Mouse (Mus musculus): ENCODE measurements around the gene Suclg2.

Suclg2 gene

DNA sequence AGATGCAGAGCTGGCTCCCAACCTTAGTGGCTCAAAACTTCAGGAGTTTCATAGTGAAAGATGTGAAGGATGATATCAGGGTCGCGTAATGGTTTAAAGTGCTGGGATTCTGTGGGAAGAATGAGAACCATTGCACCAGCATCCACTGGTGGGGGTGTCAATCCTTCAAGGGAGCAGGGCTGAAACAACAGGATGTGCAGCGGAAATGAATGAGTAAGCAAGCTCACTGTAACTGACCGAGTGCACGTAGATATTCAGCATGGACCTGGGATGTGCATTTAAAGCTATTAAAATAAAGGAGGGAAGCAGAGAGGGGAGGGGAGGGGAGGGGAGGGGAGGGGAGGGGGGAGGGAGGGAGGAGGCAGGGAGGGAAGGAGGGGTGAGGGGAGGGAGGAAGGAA lies 18.4 kb downstream of the Suclg2 start:
- no peak for DNase-seq (ENCODE audit: low spot score)

DNA sequence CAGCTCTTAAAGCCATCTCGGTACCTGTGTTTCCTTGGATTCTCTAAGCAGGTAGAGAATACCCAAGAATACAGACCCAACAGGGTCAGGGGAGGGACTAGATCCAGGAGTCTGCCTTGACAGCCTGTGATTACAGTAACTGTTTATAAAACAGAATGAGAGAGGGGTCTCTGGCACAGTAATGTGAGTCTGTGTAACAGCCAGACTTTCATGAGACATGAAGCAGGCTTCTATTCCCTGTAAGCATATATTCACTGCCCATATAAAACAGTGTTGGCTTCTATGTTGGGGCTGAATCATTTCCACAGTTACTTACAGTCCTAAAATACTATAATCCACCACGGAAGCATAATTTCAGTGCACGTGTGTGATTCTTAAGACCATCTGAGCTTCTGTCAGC lies 19.3 kb downstream of the Suclg2 start:
- no peak for DNase-seq (ENCODE audit: low spot score)

DNA sequence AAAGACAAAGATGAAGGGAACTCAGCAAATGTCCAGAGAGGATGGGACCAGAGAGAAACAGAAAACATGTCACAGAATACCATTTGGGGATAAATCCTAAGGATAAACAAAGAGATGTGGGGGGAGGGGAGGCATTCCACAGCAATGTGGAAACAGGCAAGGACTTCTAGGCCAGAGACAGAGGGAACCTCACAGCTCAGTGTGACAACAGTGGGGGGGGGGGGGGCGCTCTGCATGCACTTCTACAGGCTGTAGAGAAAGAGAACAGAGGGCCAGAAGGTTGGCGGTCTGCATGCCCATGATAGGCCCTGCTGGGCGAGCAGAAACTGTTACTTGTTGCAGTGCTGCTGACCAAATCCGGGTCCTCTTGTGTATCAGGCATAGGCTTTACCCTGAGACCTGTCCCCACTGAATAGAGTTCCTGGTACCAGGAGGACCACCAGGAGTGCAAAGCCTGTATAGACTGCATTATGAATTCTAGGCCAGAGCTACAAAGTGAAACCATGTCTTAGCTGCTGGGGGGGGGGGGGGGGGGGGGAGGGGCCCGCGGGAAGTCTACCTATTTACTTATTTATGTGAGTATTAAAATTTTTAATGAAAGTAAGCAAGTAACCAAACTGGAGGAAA lies 20.0 kb downstream of the Suclg2 start:
- DNase-seq (ENCODE audit: low spot score) = no peak

DNA sequence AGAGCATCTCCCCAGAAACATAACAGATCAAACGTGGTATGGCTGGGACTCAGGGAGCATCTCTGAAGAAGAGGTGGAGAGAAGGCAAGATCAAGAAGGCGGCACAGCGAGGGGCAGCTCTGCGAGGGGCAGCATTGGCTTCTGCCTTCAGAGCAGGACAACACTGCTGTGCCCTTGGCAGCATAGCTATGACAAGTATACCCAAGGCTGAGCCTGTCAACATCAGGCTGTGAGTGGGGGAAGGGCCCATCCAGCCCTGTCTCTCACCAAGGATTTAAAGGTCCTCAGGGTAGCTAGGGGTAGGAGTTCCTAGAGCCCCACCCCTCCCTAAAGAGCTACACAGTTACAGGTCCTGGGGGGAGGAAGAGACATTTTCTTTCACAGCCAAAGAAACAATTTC lies 23.7 kb downstream of the Suclg2 start:
- DNase-seq (ENCODE audit: low spot score) = no peak

DNA sequence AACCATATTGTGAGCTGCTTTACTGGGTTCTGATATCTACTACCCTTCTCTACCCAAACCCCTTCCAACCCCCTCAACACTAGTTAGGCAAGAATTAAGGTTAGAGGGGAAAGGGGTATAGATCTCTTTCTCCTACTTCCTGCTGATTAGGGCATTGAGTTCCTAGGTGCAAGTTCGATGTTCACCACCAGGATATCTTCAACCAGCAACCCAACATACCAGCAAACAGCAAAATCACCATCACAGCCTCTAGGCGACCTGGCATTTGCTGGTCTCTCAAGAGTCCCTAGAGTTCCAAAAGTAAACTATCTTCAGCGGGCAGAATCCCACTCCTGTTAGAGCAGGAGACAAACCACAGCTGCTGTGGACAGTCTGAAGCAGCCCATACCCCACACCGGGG lies 33.4 kb downstream of the Suclg2 start:
- DNase-seq (ENCODE audit: low spot score) = no peak

DNA sequence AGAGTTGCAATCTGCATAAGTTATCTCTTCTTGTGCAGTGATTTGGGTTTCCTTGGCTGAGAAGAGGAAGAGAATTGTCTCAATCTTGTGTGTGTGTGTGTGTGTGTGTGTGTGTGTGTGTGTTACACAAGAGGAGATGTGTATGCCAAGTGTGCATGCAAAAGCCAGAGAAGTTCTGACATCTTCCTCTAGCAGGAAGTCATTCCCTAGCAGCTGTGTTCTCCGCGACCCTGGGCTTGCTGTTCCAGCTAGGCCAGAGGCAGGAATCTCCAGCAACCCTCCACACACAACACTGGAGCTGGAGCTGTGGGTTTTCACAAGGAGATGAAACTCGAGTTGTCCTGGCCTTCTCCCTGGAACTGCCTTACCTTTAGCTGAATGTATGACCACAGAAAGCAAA lies 38.9 kb downstream of the Suclg2 start:
- DNase-seq (ENCODE audit: low spot score) = no peak

DNA sequence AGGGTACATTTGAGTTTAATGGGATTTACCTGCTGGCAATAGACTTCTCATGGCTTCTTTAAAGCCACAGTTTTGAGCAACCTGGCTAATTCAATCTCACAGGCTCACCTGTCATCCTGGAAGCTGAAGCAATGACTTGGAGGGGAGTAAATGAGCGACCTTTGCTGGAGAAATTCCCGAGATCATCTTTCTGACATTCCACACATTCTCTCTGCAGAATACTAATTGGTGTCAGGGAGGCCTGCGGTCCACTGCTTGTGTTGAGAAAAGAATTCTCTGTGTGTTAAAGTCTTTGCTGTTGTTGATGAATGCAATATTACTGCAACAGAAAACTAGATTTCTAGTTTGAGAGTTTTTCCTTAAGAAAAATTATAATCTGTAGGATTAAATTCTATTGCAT lies 39.3 kb downstream of the Suclg2 start:
- no peak for DNase-seq (ENCODE audit: low spot score)

DNA sequence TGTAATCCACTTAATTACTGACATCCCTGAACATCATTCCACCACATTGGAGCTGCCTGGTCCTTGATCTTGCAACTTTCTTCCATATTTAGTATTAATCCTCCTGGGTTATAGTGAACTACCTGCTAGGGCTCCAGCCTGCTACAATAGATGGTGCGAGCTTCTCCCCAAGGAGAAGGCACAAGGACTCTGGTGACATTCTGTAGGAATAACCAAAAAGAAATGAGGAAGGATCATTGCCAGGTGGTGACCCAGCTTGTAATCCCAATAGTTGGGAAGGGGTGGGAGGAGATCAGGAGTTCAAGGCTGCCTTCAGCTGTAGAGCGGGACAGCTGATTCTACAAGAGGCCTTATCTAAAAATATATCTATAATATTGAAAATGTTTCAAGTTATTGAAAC lies 41.6 kb downstream of the Suclg2 start:
- DNase-seq (ENCODE audit: low spot score) = no peak

DNA sequence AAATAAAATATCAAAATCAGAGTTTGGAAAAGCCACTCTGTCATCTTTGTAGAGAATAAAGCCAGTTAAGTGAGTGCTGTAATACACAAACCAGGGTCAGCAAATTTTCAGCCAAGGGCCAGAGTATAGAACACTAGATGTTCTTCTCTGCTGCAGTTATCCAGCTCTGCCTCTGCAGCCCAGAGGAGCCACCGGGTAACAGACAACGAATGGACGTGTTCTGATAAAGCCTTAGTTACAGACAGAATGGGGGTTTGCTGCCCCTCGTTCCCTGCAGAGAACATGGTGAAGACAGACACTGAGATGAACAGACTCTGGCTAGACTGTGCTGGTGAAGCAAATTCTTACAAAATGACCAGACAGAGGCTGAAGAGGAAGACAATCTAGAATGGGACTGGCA lies 42.2 kb downstream of the Suclg2 start:
- no peak for DNase-seq (ENCODE audit: low spot score)

DNA sequence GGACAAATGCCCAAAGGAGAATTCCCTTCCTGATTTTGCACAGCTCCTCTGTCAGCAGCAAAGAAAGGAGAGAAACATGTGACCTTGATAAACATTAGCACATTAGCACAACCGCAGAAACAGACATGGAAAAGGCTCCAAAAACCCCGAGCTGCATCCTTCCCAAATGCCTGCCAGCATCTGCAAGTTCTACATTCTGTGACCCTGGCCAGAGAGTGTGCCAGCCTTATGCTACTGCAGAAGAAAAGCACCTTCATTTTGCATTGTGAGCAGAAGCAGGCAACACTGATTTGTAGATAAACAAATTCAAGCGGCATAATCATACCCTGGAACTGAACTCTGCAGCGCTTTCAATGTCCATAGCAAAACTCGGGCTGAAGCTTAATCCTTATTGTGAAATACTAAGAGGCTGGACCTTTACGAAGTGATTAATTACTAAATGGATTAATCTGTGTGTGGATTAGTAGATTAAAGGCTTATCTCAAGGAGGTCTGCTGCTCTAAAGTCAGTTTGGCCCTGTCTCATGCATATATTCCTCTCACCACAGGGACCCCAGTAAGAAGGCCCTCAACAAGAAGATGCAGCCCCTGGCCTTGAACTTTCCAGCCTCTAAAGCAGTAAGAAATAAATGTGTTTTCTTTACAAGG lies 43.4 kb downstream of the Suclg2 start:
- no peak for DNase-seq (ENCODE audit: low spot score)

DNA sequence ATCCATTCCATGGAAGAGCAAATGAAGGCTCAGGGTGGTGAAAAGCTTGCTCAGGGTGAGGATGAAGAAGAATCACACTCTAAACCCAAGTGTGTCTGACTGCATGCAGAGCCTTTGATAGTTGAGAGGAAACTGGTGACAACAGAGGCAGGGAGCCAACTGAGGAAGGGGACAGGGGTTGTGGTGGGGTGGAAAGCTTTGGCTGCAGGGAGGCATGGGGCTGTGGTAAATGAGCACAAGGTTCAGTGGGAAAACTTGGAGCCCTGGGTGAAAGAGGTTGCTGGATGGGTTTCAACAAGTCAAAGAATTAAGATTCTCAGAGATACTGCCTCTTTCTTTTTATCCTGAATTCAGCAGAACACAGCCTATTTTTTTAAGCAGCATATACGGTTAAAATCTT lies 43.9 kb downstream of the Suclg2 start:
- no peak for DNase-seq (ENCODE audit: low spot score)

DNA sequence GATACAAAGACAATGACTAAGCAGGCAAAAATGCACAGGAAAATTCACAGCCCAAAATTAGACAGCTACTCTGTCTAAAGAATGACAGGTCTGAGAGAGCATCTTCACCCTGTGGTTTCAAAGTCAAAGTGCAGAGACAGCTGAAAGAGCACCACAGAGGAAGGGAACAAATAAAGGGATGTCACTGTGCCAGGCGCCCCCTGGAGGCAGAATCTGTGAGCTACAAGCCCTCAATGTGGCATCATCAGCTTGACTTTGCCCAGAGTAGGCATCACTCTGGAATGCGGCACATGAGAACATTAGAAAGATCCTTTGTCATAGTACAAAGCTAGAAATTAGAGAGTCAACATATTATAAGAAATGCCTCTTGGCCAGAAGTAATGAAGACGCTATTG lies 49.3 kb downstream of the Suclg2 start:
- DNase-seq (ENCODE audit: low spot score) = no peak

DNA sequence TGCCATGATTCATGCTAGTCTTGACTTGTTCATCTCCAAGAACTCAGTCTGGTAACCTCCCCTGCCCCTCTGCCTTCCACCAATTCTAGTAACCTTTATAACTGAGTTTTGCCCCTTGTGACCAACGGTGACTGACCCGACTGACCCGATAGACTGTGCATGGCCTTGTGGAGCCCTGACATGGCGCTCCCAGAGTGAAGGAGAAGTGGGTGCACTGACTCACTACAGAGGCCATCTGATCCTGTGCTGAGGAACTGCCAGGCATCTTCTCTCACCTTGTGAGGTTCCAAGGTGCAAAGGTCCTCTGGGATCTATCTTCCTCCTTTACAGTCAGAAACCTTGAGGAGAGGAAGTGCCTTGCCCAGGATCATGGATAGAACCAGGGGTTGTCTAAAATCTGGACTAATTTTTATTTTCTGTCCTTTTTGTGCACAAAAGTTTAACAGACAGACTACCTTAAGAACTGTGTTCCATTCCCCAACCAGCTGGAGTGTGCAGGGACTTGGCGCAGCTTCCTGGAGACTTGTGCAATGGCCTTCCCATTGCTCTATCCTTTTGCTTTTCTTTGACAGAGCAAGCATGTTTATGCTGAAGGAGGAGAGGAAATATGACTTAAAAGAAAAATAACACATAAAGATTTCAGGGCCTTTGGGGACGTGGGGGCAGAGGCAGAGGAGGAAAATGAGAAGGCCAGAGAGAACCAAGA lies 49.8 kb downstream of the Suclg2 start:
- DNase-seq (ENCODE audit: low spot score) = no peak

DNA sequence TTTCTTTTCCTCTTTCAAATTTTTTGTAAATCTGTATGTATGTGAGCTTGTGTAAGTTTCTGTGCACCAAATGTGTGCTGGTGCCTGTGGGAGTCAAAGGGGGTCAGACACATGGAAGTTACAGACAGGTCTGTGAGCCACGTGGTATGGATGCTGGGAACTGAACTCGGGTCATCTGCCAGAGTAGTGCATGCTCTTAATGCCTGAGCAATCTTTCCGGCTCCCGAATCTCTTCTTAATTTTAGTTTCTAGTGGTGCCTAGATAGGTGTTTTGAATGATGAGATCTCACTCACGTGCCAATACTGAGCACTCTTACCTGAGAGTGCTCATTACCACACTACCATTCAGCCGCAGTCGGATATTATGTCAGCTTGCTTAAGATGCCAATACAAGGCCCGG lies 60.9 kb downstream of the Suclg2 start:
- no peak for DNase-seq (ENCODE audit: low spot score)

DNA sequence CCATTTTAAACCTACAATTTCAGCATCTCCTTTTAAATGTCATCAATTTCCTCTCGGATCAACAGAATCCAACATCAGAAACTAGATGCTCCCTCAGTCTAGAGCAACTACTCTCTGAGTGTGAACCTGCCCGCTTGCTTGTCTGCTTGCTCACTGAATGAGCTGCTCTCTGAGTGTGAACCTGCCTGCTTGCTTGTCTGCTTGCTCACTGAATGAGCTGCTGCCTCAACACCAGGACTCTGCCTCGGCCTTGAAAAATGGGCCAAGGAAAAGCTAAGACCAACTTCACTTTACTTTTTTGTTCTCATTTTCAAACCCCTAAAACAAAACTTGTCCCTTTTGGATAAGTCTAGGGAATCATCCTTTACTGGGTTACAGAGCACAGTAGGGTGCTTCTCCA lies 64.9 kb downstream of the Suclg2 start:
- no peak for DNase-seq (ENCODE audit: low spot score)

DNA sequence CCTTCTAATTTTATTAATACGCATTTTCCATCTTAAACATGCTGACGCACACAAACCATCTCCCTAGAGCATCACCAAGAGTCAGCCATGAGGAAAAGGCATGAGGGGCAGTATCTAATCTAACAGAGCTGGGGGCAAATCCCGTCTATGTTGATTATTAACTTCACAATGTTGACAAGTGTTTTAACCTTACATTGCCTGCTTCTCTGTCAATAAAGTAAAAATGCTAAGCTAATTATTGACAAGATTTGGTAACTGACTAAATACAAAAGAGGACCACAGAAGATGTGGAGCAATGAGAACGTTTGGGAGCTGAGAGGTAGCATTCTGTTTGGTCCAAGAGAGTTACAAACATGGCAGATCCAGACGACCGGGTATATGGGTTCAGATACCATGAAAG lies 65.8 kb downstream of the Suclg2 start:
- no peak for DNase-seq (ENCODE audit: low spot score)

DNA sequence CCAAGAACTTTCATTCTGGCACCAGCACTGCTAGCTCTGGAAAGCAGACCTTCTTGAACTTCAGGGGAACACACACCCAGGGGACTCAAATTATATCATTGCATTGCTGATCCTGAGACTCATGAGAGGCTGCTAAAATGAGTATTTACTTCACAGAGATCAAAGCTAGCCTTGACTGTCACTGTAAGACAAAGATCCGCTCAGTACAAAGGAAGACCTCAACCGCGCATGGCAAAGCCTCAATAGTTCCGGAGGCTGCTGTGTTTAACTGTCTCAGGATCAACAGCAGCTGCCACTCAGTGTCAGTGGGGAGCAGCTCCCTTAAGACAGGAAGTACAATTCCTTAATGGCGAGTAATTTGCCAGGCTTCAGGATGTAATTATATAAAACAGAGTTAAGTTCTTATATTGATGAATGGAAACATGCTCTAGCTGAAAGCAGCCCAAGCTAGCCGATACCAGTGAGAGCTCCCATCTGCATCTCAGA lies 67.2 kb downstream of the Suclg2 start:
- no peak for DNase-seq (ENCODE audit: low spot score)

DNA sequence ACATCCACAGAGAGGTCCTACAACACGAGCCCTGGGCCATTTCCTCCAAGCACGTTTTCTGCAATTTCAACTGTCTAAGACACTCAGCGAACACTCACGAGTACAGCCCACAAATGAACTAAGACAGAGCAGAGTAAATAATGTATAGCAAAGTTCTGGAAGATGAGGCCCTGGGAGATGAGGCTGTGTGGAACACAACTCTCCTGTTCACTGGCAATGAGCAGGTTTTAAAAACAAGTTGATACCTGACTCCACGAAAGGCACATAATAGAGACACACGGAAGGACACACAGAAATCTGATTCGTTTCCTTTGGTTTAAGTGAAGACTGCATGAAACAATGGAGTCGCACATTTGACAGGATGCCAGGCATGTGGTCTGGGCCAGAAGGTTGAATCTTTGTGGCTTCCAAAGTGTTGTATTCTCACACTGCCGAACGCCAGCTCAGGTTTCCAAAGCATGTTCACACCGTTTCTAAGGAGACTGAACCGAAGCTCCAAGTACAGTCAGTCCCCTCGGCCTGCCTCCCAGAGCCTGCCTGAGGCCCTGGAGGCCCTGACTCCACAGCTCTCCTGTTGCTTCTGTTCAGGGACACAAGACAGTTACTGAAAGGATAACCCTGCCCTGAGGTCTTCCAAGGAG lies 68.4 kb downstream of the Suclg2 start:
- DNase-seq (ENCODE audit: low spot score) = no peak

DNA sequence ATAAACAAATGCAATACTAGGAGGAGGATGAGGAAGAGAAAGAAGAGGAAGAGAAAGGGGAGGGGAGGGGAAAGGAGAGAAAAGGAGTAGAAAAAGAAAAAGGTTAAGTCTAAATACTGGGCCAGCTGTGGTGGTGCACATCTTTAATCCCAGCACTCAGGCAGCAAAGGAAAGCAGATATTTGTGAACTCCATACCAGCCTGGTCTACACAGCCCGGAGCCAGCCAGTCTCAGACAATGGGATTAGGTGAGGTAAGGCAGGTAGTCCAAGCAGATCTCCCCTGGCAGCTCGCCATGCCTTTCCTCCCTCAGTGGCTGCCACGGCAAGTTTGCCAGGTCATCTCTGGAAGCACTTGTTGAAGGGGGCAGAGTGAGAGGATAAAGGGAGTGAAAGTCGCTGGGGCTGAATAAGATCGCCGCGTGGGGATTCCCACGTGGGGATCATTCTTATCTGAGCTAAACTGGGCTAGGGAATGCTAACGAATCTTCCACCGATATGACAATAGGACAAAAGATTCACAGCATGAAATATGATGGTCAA lies 69.4 kb downstream of the Suclg2 start:
- no peak for DNase-seq (ENCODE audit: low spot score)

DNA sequence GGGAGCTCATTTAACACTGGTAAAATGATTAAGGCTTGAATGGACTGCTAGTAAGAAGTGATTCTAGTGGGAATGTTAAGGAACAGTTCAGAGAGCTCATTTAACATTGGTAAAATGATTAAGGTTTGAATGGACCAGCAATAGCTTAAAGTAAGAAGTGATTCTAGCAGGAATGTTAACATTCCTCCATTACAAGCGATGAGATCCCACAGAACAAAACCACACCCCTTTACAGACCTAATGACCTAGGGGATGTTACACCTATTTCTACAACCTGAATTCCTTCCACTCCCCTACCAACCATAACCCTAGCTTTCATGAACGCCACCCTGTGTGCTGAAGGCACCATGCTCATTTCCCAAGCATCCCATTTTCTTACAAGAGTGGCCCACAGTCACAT lies 81.2 kb downstream of the Suclg2 start:
- DNase-seq (ENCODE audit: low spot score) = no peak

DNA sequence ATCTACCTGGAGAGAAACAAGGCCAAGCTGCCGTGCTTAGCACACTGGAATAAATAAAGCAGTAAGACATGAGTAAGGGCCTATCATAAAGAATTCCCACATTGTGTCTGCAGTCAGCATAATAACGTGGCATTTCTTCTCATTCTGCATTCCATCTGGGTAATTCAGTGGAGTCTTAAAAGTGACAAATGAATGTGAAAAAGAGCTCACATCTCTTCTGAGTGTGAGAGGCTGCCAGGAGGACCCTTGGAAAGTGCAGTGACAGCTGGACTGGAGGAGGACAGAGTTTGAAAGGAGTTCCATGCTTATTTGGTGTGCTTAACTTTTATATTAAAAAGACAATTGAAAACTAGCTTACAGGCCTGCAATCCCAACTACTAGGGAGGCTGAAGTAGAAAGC lies 83.2 kb downstream of the Suclg2 start:
- DNase-seq (ENCODE audit: low spot score) = no peak

DNA sequence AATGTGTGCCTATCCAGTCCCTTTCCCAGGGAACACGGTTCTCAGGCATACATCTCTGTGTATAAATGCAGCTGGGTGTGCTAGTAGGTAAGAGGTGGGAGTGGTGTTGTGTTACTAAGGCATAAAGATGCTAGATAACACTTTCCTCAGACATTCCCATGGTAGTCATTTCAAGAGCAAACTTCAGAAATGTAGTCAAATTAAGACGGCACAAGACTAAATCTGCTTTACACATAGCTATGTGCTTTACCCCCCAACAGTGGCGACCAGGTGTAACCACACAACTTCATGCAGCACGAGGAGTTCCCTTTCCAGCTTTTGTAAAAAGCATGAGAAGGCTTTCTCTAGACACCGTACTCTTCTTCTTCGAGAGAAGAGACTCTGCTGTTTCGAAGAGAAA lies 89.5 kb downstream of the Suclg2 start:
- DNase-seq (ENCODE audit: low spot score) = no peak

DNA sequence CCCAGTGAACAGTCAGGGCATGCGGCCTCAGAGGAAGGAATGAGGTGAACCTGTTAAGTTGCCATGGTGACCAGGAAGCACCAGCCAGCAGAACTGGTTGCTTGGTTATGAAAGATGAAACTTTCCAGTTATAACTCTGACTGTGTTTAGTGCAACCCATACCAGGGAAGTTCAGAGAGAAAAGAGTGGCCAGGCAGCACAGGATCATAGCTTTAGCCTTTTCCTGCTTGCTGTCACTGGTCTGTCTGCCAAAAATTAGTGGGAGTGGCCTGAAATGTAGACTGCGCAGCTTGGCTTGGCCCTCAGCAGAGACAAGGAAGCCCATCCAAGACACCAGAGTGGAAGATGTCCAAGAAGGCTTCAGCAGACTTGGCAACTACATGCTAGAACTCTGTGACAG lies 96.8 kb downstream of the Suclg2 start:
- DNase-seq (ENCODE audit: low spot score) = no peak
